ENCODE assay signal across 25 mouse cellular contexts in genomic region chr12:117619523-117620023, GRCm38 (mm10).
A peak's percentile ranks its signal among the peaks of the same experiment; 100 is the strongest.
DNase-seq lines count a peak whose midpoint lies in the region; ATAC-seq and TF ChIP-seq lines count a peak whose summit lies in the region.
"Had no signal": no experiment of that assay in that cellular context is flagged by ENCODE, and none has a peak within 500 bp of the region (broad histone marks: within the 10 kb centered on the region; RNA-seq: fewer than 3 reads in every experiment).

No protein-coding gene starts in this region.

- no peak overlapping the region for H3K9ac ChIP-seq in intestine, embryonic 14.5 days (ENCODE audit: low read length)
- no peak overlapping the region for H3K9ac ChIP-seq in intestine, postnatal 0 days (ENCODE audit: low read depth, low read length)
- H3K9ac ChIP-seq: embryonic facial prominence, embryonic 12.5 days; liver, embryonic 14.5 days; stomach, embryonic 15.5 days had no signal

- no peaks in the 10 kb centered on the region for H3K4me1 ChIP-seq in intestine, embryonic 14.5 days (replicated peaks; ENCODE audit: control insufficient read depth, insufficient read depth, low read length)
- H3K4me1 ChIP-seq in intestine, postnatal 0 days (replicated peaks; ENCODE audit: control insufficient read depth, insufficient read depth, low read length) = no peaks in the 10 kb centered on the region
- H3K4me1 ChIP-seq: embryonic facial prominence, embryonic 12.5 days; forebrain, embryonic 10.5 days; stomach, embryonic 15.5 days had no signal

- H3K4me2 ChIP-seq in intestine, embryonic 14.5 days (ENCODE audit: low read length) = no peak overlapping the region
- H3K4me2 ChIP-seq in intestine, postnatal 0 days (replicated peaks; ENCODE audit: low read depth) = no peak overlapping the region
- H3K4me2 ChIP-seq: embryonic facial prominence, embryonic 12.5 days; stomach, embryonic 15.5 days had no signal

- H3K4me3 ChIP-seq in intestine, embryonic 14.5 days (ENCODE audit: low read depth, low read length) = no peak overlapping the region
- H3K4me3 ChIP-seq in intestine, postnatal 0 days (ENCODE audit: low read depth, low read length) = no peak overlapping the region
- H3K4me3 ChIP-seq: embryonic facial prominence, embryonic 12.5 days; forebrain, embryonic 10.5 days; stomach, embryonic 15.5 days had no signal

- peak; percentile 52; the same call in 1 of the 2 replicates for ATAC-seq in frontal cortex, adult (ENCODE audit: low TSS enrichment)
- ATAC-seq in intestine, embryonic 14.5 days (replicated peaks; ENCODE audit: low FRiP score, low TSS enrichment, low read depth) = 0 out of 2 replicates have a peak, but pooled peaks have one; percentile 36
- no peak for ATAC-seq in intestine, postnatal 0 days
- 0 out of 2 replicates have a peak, but pooled peaks have one; percentile 22 for ATAC-seq in common myeloid progenitor, adult 5-6 weeks (replicated peaks; ENCODE audit: low read depth, poor library complexity, severe bottlenecking)

- 55% methylated on average over 4 of the region's 4 CpGs for WGBS in intestine, embryonic 14.5 days
- 58% methylated on average over 4 of the region's 4 CpGs for WGBS in intestine, postnatal 0 days

- TF ChIP-seq CTCF in intestine, postnatal 0 days (IDR thresholded peaks at IDR 0.05; ENCODE audit: low read depth) = no peak

- H3K27ac ChIP-seq in intestine, embryonic 14.5 days (ENCODE audit: low read depth) = no peak overlapping the region
- H3K27ac ChIP-seq in intestine, postnatal 0 days (ENCODE audit: low read depth, low read length) = no peak overlapping the region
- H3K27ac ChIP-seq: embryonic facial prominence, embryonic 12.5 days; forebrain, embryonic 10.5 days; liver, embryonic 14.5 days; stomach, embryonic 15.5 days had no signal

- H3K9me3 ChIP-seq in intestine, embryonic 14.5 days (ENCODE audit: control insufficient read depth, low read length) = no peaks in the 10 kb centered on the region
- no peaks in the 10 kb centered on the region for H3K9me3 ChIP-seq in intestine, postnatal 0 days (ENCODE audit: control insufficient read depth)
- H3K9me3 ChIP-seq: embryonic facial prominence, embryonic 12.5 days; forebrain, embryonic 10.5 days; stomach, embryonic 15.5 days had no signal

- no peaks in the 10 kb centered on the region for H3K36me3 ChIP-seq in intestine, embryonic 14.5 days (ENCODE audit: control insufficient read depth, insufficient read depth, low read length)
- H3K36me3 ChIP-seq in intestine, postnatal 0 days (ENCODE audit: control insufficient read depth, insufficient read depth) = no peaks in the 10 kb centered on the region
- H3K36me3 ChIP-seq: embryonic facial prominence, embryonic 12.5 days; forebrain, embryonic 10.5 days; stomach, embryonic 15.5 days had no signal

- no peak for DNase-seq in frontal cortex, postnatal 25 days (ENCODE audit: low spot score in 2 of 2)
- peak; percentile 16 for DNase-seq in intestine, embryonic 14.5 days (ENCODE audit: low spot score)
- no peak for DNase-seq in ovary, postnatal 36 days (ENCODE audit: low spot score)
- DNase-seq: adrenal gland, postnatal 25 days; B cell, adult 2 months; cerebellum, adult 8-10 months; cerebellum, postnatal 25 days; gastrocnemius, postnatal 10 days; heart, postnatal 36 days; kidney, adult 11 months; kidney, postnatal 14 days; layer of hippocampus, adult 9-11 months; liver; lung, adult 2 months; lung, postnatal 4 days; midbrain, embryonic 14.5 days; retina, postnatal 1 day; right cerebral cortex, postnatal 25 days had no signal

- no peaks in the 10 kb centered on the region for H3K27me3 ChIP-seq in intestine, embryonic 14.5 days (replicated peaks; ENCODE audit: control insufficient read depth, insufficient read depth, low read length)
- no peaks in the 10 kb centered on the region for H3K27me3 ChIP-seq in intestine, postnatal 0 days (replicated peaks; ENCODE audit: control insufficient read depth, insufficient read depth, low read length)
- H3K27me3 ChIP-seq: embryonic facial prominence, embryonic 12.5 days; stomach, embryonic 15.5 days had no signal
